Mouse (Mus musculus) cerebellum, adult 11-12 months (tissue): ENCODE results near the gene C530008M17Rik.

ENCODE experiments used
- DNase-seq: peaks from one replicate; pipeline ENCODE4 v3.0.0; 2022

The C530008M17Rik gene

GRCm38 (mm10) chr5:76779094-76779615 lies 122.8 kb downstream of the C530008M17Rik start:
- no peak for DNase-seq

DNA sequence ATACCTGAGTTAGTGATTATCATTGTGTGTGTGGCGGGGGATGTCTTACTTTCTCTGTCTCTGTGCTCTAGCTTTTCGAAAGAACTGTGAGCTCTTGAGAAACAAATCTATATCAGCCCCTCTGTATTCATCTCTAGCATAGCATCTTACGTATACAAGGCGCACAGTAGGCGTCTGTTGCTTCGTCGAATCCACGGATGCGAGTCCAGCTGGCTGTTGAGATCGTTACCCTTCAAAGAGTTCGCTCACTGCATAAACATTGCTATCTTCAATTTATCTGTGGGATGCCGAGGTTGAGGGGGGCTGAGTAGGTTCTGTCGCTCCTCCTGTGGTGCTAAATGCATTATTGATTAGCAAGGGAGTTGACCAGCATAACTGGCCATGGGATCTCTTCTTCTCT lies 125.6 kb downstream of the C530008M17Rik start:
- DNase-seq = no peak

DNA sequence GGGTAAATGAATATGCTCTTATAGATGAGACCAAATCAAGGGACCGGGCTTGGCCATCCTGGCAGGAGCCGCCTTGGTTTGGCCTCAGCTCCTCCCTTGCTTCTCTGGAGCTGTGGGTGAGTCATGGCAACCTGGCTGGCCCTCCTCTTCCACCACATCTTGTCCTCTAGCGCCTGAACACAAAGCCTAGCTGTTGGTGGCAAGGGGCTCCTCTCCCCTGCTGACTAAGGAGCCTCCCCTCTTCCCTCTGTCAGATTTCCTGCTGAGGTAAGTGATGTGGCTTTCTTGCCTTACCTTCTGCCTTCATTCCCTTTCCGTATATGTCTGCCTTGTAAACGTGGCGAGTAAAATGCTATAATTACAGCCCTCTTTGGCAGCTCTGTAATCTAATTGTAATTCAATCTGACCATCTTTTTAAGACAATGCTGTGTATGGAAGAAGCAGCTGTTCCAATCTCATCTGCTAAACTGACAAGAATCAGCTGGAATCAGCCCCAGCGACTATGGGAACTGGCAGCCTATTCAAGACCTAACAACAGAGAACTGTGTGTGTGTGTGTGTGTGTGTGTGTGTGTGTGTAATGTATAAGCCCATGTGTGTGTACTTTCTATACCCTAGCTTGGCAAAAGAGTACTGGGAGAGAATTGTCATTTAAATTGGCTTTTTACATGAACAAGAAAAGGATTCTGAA lies 126.2 kb downstream of the C530008M17Rik start:
- no peak for DNase-seq

GRCm38 (mm10) chr5:76783104-76783441 lies 126.8 kb downstream of the C530008M17Rik start:
- no peak for DNase-seq

GRCm38 (mm10) chr5:76784151-76784723 lies 127.9 kb downstream of the C530008M17Rik start:
- DNase-seq = no peak

- DNase-seq = no peak
Observed at GRCm38 (mm10) chr5:76785013-76785412, 128.7 kb downstream of the C530008M17Rik start.

DNA sequence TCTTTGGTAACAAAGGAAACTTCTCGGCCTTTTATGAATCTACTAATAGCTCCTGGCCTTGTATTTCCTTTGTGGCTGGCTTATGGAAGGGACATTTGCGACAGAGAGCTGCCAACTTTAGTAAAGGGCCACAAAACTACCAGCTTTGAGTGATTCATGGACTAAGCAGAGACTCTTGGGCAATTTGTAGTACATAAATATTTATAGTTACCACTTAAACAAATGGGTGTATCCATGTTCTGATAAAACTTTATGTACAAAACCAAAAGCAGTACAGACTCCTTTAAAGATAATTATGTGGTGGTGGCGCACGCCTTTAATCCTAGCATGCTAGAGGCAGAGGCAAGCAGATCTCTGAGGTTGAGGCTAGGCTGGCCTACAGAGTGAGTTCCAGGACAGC lies 133.6 kb downstream of the C530008M17Rik start:
- no peak for DNase-seq

GRCm38 (mm10) chr5:76791280-76791679 lies 135.0 kb downstream of the C530008M17Rik start:
- no peak for DNase-seq

DNA sequence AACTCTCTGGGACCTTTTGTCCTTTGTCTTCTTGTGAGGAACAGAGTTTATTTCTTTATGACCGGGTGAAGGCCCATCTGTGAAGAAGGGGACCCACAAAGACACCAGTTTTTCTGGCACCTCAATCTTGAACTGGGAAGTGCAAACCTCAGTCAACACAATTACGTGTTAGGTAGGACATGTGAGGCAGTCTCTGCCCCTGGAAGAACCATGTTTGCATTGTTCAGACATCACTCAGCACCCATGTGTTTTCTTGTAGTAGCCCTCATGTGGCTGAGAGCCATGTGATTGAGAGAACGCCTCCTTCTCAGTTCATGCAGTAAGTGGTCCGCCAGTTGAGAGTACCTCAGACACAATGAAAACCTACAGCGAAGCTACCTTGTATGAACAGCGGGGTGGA lies 136.4 kb downstream of the C530008M17Rik start:
- DNase-seq = no peak

- no peak for DNase-seq
Observed at GRCm38 (mm10) chr5:76798043-76798442, 141.7 kb downstream of the C530008M17Rik start.

GRCm38 (mm10) chr5:76799471-76799870 lies 143.2 kb downstream of the C530008M17Rik start:
- DNase-seq = no peak

GRCm38 (mm10) chr5:76809031-76809430 lies 152.7 kb downstream of the C530008M17Rik start:
- DNase-seq = no peak

GRCm38 (mm10) chr5:76815035-76815434 lies 158.7 kb downstream of the C530008M17Rik start:
- no peak for DNase-seq

DNA sequence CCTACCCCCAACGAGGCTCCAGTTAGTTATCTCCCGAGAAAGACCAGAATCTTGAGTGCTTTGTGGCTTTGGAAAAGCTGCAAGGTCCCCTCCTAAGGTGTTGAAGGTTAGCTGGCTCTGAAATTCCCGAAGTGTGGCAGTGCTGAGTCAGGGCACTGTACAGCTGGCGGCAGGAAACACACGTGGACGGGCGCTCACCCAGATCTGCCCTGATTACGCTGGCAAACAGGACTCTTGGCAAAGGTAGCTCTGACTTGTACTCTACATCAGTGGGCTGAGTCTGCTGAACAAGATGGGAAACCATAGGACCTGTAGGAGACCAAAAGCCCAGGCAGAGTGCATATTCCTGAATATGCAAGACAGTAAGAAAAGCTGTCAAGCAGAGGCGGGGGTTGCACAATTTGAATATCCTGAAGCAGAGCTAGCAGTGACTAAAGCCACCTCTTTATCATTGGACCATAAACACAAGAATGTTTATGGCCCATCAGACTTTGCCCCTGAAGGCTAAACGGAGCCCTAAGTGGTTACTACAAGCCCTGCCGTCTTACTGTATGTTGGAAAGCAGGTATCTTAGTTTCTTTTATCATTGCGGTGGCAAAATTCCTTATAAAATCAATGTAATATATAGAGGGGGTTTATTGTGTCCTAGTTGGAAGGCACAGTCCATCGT lies 159.6 kb downstream of the C530008M17Rik start:
- DNase-seq = peak; percentile 8

- DNase-seq = no peak
Observed at GRCm38 (mm10) chr5:76816748-76817147, 160.4 kb downstream of the C530008M17Rik start.

DNA sequence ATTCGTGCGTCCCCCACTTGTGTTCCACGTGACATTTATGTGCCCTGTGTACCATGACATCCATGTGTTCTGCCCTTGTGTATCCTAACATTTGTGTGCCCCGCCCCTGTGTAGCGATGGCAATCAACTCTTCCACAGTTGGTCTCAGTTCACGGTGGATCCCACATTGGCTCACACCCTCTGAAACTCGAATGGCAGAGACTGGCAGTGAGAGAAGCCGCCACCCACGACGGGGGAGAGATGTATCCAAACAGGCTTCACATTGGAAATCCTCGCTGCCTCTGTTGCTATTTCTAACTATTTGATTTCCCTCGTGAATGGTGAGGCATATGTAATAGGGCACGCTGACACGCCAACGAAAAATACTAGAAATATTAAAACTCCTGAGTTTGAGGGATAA lies 161.4 kb downstream of the C530008M17Rik start:
- DNase-seq = no peak

- no peak for DNase-seq
Observed at GRCm38 (mm10) chr5:76818807-76819206, 162.5 kb downstream of the C530008M17Rik start.

- DNase-seq = no peak
Observed at GRCm38 (mm10) chr5:76822097-76822496, 165.8 kb downstream of the C530008M17Rik start.

DNA sequence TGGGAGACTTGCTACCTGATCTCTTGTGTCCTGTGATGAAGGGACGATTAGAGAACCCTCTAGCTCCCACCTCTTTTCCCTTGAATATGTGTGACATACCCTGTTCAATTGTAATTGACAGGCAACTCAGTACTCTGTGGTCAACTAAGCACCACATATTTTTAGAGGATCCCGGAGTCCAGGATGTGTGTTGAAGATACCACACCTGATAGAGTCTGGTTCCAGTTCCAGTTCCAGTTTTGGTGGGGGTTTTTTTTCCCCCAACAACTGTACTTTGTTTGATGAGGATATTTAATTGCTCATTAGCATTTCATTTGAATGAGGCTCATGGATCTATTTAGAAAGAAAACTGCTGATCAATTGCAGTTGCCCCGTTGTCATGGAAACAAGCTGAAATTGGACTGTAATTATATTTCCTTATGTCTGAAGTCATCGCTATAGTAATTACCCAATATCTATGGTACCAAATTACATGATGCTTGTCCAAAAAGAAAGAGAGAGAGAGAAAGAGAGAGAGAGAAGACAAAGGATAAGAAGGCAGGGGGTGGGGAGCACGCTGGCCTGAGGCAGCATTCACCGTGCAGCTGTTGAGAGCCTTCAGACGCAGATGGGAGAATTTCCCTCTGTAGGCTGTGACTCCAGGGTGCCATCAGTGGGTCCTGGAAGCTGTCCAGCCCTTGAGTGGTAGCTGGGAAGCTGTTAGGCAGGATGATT lies 172.4 kb downstream of the C530008M17Rik start:
- DNase-seq = no peak

- DNase-seq = no peak
Observed at GRCm38 (mm10) chr5:76832529-76833210, 176.4 kb downstream of the C530008M17Rik start.

- no peak for DNase-seq
Observed at GRCm38 (mm10) chr5:76837018-76837417, 180.7 kb downstream of the C530008M17Rik start.

DNA sequence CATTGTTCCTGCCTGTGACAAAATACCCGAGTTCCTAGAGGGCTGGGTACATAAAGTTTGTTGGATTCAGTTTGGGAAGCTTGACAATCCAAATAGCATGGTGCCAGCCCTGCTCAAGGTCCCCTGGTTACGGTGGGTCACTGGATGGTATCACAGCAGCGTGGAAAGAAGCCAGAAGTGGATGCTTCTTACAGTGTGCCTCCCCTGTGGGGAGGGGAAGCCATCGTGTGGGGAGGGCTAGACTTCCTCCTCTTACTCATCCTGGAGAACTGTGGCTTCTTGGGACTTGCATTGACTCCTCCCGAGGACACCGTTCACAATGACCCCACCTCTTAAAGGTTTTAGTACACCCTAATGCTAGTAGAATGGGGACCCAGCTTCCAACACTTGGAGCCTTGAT lies 183.5 kb downstream of the C530008M17Rik start:
- no peak for DNase-seq

DNA sequence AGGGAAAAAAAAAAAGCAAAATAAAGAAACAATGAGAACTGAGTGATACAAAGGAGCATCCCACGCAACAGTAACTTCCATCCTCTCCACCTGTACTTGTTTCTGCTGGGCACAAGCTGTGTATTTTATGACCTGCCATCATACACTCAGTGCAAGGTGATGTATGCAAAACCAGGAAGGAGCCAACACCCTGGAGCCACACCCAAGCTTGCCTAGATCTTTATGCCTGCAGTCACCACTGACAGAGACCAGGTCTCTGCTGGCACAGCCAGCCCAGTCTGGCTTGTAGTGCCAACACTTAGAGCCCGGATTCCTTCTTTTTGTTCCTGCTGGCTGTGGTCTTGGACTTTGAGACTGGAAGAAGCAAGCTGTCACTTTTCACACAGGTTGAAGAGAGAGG lies 185.5 kb downstream of the C530008M17Rik start:
- DNase-seq = no peak
